ENCODE assay signal across 10 mouse cellular contexts in genomic region chr8:93572095-93572501, GRCm38 (mm10). TPM values are rescaled to one million over a fixed set of nuclear protein-coding genes. Genes with fewer than 3 reads are reported as not detected.
DNase-seq lines count a peak whose midpoint lies in the region; ATAC-seq and TF ChIP-seq lines count a peak whose summit lies in the region.
"Had no signal": no experiment of that assay in that cellular context is flagged by ENCODE, and none has a peak within 500 bp of the region (broad histone marks: within the 10 kb centered on the region; RNA-seq: fewer than 3 reads in every experiment).

No protein-coding gene starts in this region.

- 22% methylated on average over 2 of the region's 2 CpGs for WGBS in hindbrain, embryonic 10.5 days
- WGBS in midbrain, postnatal 0 days, result 13% methylated on average over 2 of the region's 2 CpGs
- WGBS in liver, embryonic 11.5 days, result 39% methylated on average over 2 of the region's 2 CpGs

- H3K27me3 ChIP-seq in hindbrain, embryonic 10.5 days (ENCODE audit: insufficient read depth, poor library complexity, severe bottlenecking), result no peaks in the 10 kb centered on the region
- no peaks in the 10 kb centered on the region for H3K27me3 ChIP-seq in midbrain, postnatal 0 days (ENCODE audit: insufficient read depth, low read length)
- H3K27me3 ChIP-seq in liver, embryonic 11.5 days (replicated peaks; ENCODE audit: control insufficient read depth, insufficient read depth, low read length), result no peaks in the 10 kb centered on the region
- H3K27me3 ChIP-seq: liver, embryonic 13.5 days had no signal

- no peak overlapping the region for H3K9ac ChIP-seq in midbrain, postnatal 0 days (replicated peaks; ENCODE audit: low read length, poor library complexity, severe bottlenecking)
- H3K9ac ChIP-seq in liver, embryonic 11.5 days (ENCODE audit: low read depth, low read length), result no peak overlapping the region
- H3K9ac ChIP-seq: liver, embryonic 13.5 days had no signal

- no peak for TF ChIP-seq CTCF in midbrain, postnatal 0 days (IDR thresholded peaks at IDR 0.05)

- H3K36me3 ChIP-seq in hindbrain, embryonic 10.5 days, result no peaks in the 10 kb centered on the region
- H3K36me3 ChIP-seq in midbrain, postnatal 0 days (ENCODE audit: insufficient read depth, low read length), result no peaks in the 10 kb centered on the region
- no peaks in the 10 kb centered on the region for H3K36me3 ChIP-seq in liver, embryonic 11.5 days (ENCODE audit: control insufficient read depth, insufficient read depth, low read length)
- H3K36me3 ChIP-seq: liver, embryonic 13.5 days had no signal

- DNase-seq in cerebellum, adult 11-12 months, result peak; percentile 50
- DNase-seq in cerebellum, adult 11 months, result no peak
- DNase-seq in layer of hippocampus, postnatal 10 days (ENCODE audit: low spot score in 2 of 2), result peak; percentile 41 to 53
- no peak for DNase-seq in layer of hippocampus, adult 11-12 months (ENCODE audit: low spot score)
- DNase-seq in hindbrain, embryonic 10.5 days (ENCODE audit: low spot score), result no peak
- peak; percentile 67 for DNase-seq in midbrain, postnatal 0 days (ENCODE audit: low spot score)
- DNase-seq in liver, embryonic 11.5 days (ENCODE audit: low spot score), result no peak
- DNase-seq: liver, embryonic 13.5 days had no signal

- no peak overlapping the region for H3K4me2 ChIP-seq in midbrain, postnatal 0 days (ENCODE audit: low read depth, low read length, poor library complexity, severe bottlenecking)
- no peak overlapping the region for H3K4me2 ChIP-seq in liver, embryonic 11.5 days
- H3K4me2 ChIP-seq: liver, embryonic 13.5 days had no signal

- H3K4me3 ChIP-seq in hindbrain, embryonic 10.5 days, result no peak overlapping the region
- H3K4me3 ChIP-seq in midbrain, postnatal 0 days (ENCODE audit: low read depth, low read length), result no peak overlapping the region
- no peak overlapping the region for H3K4me3 ChIP-seq in liver, embryonic 11.5 days (ENCODE audit: low read depth, low read length)
- H3K4me3 ChIP-seq: liver, embryonic 13.5 days had no signal

- H3K27ac ChIP-seq in hindbrain, embryonic 10.5 days, result peak overlapping the region; percentile 77
- peak overlapping the region; percentile 83 for H3K27ac ChIP-seq in midbrain, postnatal 0 days (ENCODE audit: low read depth, low read length)
- H3K27ac ChIP-seq in liver, embryonic 11.5 days (ENCODE audit: low read depth, low read length), result no peak overlapping the region
- H3K27ac ChIP-seq: liver, embryonic 13.5 days had no signal

- peaks cover 6% of the 10 kb centered on the region; the same call in 1 of the 2 replicates for H3K9me3 ChIP-seq in hindbrain, embryonic 10.5 days
- no peaks in the 10 kb centered on the region for H3K9me3 ChIP-seq in midbrain, postnatal 0 days (ENCODE audit: low read length)
- no peaks in the 10 kb centered on the region for H3K9me3 ChIP-seq in liver, embryonic 11.5 days (ENCODE audit: control insufficient read depth, low read length)

- ATAC-seq in midbrain, postnatal 0 days (ENCODE audit: low FRiP score), result peak; percentile 50; the same call in 1 of the 2 replicates
- no peak for ATAC-seq in inflammation-experienced regulatory T-cells, adult 6 months
- no peak for ATAC-seq in liver, embryonic 11.5 days (replicated peaks; ENCODE audit: low FRiP score)

- H3K4me1 ChIP-seq in hindbrain, embryonic 10.5 days (replicated peaks), result peaks cover 43% of the 10 kb centered on the region
- H3K4me1 ChIP-seq in midbrain, postnatal 0 days (ENCODE audit: insufficient read depth, low read length), result peaks cover 32% of the 10 kb centered on the region
- no peaks in the 10 kb centered on the region for H3K4me1 ChIP-seq in liver, embryonic 11.5 days (replicated peaks; ENCODE audit: control insufficient read depth, insufficient read depth, low read length)
- H3K4me1 ChIP-seq: liver, embryonic 13.5 days had no signal

RNA-seq across cellular contexts. Expression of gene Ces5a, which starts 36.5 kb away (rescaled TPM):
- 1 to 10 TPM in 1 of 2 experiments, under 1 TPM in 1; 0.78 to 2.2 TPM for total RNA-seq in layer of hippocampus, postnatal 10 days (2021)
- polyA plus RNA-seq in hindbrain, embryonic 10.5 days (2016; fragmentation: Nextera tagmentation; extraction: Ambion mirVana), result 0.12 and 0.21 TPM in 2 replicates
- total RNA-seq in midbrain, postnatal 0 days (2014; rRNA removed), result 0.61 and 0.77 TPM in 2 replicates
- 0.38 and 0.59 TPM in 2 replicates for polyA plus RNA-seq in midbrain, postnatal 0 days (2015; fragmentation: Nextera tagmentation; extraction: Ambion mirVana)
- polyA plus RNA-seq in inflammation-experienced regulatory T-cells, adult 6 months (2017; shearing (Covaris generic)), result under 1 TPM in 1 of 3 experiments, not detected in 2; 0.35 TPM
- not detected in 2 replicates for polyA plus RNA-seq in liver, embryonic 11.5 days (2014; fragmentation: Nextera tagmentation; extraction: Ambion mirVana)
- polyA plus RNA-seq: liver, embryonic 13.5 days; stomach, embryonic 14.5 days had no signal

Comparison
In these comparisons a context has a peak if more than half of its experiments do, and no peak if none do; other contexts are left out.
1. DNase-seq: peak in cerebellum, adult 11-12 months (single experiment), layer of hippocampus, postnatal 10 days (2 of 2) and midbrain, postnatal 0 days (single experiment); none in cerebellum, adult 11 months (single experiment), layer of hippocampus, adult 11-12 months (single experiment), hindbrain, embryonic 10.5 days (single experiment) and liver, embryonic 11.5 days (single experiment).